Mouse (Mus musculus): ENCODE results near the gene Gm1673.

The Gm1673 gene

DNA sequence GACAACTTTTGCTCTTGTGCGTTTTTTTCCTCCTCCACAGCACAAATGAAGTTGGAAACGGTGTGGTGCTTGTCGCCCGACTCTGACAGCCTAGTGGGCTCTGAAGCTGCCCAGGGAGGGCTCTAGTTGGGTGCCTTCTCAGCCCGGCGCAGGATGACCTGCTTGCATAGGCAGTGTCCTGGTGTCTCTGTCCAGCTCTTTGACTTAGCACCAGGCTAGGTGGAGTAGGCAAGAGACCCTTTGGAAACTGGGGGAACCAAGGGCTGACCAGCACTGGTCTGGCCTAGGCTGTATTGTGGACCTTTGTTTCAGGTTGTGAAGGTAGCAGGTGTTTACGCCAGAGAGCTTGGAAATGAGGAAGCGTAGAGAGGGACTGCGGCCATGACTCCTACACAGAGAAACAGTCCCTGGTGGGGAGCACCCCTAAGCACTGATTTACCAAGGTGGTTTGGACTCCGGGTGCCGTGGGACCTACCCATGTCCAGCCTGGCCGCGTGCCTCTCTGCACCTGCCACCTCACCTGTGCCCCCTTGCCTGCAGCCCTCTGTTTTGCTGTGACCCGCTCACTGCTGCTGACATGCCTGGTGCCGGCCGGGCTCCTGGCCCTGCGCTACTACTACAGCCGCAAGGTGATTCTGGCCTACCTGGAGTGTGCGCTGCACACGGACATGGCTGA, 14.7 kb downstream of the Gm1673 start:
- DNase-seq = peak; percentile 56

GRCm38 (mm10) chr5:33998505-33998877, 15.3 kb downstream of the Gm1673 start:
- no peak for DNase-seq

- peak; percentile 50 for DNase-seq
These were observed 16.3 kb downstream of the Gm1673 start for GRCm38 (mm10) chr5:33999466-34000090.

DNA sequence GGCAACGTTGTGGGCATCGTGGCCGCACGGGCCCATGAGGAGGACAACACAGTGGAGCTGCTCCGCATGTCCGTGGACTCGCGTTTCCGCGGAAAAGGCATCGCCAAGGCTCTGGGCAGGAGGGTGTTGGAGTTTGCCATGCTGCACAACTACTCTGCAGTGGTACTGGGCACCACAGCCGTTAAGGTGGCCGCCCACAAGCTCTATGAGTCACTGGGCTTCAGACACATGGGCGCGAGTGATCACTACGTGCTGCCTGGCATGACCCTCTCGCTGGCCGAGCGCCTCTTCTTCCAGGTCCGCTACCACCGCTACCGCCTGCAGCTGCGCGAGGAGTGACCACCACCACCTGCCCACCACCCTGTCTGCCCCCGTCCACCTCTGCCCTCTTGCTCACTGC, 17.6 kb downstream of the Gm1673 start:
- DNase-seq = no peak

- no peak for DNase-seq
These were observed 18.2 kb downstream of the Gm1673 start for GRCm38 (mm10) chr5:34001401-34001800.

DNA sequence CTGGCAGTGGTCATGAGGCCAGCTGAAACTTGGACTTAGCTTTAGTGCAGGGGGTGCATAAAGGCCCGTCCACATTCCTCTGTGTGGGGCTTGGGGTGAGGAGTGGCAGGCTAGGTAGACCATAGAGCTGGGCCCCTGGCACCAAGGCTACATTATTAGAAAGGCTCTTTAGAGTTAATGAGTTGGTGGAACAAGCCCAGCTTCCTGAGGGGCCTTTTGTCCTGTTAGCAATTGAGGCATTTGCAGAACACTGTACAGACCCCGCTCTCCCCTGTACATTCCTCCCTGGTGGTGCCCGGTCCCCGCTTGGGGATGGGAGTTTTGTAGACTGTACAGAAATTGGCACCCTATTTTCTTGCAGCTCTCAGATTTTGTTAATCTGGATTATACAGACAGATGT, 19.4 kb downstream of the Gm1673 start:
- no peak for DNase-seq

DNA sequence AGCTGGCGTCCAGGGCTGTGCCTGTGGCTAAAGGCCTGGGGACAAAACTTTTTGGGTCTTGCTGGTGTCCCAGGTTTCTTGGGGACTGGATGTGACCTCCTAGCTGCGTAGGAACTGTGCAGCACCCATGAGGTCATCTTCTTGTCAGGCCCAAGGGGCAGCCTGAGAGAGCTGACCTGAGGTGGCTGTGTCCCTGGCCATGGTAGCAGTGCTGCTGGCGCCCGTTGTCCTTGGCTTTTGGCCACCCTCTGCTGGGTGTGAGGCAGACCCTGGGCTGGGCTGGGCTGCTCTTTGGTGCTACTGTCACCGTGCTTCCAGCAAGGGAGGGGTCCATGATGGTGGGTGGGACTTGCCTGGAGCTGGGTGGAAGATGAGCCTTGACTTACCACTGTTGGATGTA, 21.4 kb downstream of the Gm1673 start:
- no peak for DNase-seq

- no peak for DNase-seq
These were observed 23.6 kb downstream of the Gm1673 start for GRCm38 (mm10) chr5:34006832-34007231.

GRCm38 (mm10) chr5:34007392-34007941, 24.2 kb downstream of the Gm1673 start:
- DNase-seq = no peak

- DNase-seq = no peak
These were observed 31.4 kb downstream of the Gm1673 start for GRCm38 (mm10) chr5:34014652-34015051.

DNA sequence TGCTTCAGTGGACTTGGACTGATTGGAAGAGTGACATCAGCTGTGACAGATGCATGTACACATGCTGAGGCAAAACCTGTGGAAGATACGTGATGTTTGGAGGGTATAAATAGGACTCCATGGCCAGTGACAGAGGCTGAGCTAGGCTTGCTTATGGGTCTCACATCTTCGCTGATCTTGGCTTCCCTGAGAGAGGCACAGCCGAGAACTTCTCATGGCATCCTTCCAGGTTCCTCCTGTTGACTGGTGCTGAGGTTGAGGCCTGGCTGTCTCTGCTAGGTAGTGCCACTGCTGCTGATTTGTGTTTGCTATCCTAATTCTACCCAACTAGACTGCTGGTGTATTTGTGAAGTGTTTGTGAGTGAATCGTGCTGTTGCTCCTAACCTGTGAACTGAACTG, 35.7 kb downstream of the Gm1673 start:
- no peak for DNase-seq

DNA sequence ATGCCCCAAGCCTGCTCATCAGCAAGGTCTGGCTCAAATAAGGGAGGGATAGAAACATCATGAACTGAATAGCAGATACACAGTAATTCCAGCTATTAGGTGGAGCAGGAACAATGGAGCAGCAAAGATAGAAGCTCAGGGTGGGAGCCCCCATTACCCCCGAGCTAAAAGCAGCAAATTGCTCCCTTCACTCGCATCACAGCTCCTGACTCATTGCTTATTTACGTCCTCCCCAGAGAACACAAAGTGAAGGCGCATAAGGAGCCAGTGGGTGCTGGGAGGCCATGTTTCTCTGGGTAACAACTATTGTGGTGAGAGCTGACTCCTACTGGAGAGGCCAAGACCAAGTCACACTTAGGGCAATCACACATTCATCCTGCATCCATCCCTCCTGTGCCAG, 46.9 kb downstream of the Gm1673 start:
- DNase-seq = no peak

DNA sequence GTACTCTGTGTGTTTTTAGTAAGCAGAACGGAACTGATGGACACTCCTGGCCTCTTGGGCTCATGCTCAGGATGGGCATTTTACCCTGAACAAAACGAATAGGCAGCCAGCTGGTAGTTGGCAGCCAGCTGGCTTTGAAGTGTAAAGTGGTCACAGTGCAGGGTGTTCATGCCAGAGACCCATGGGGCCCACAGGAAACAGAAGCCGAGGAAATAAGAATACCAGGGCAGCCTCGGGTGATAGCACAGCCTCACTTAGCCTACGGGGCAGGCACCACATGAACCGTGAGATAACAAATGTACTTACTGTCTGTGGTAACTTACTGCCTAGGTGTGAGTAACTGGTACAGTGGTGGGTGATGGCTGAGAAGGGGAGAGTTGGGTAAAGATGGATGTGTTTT, 47.8 kb downstream of the Gm1673 start:
- no peak for DNase-seq

DNA sequence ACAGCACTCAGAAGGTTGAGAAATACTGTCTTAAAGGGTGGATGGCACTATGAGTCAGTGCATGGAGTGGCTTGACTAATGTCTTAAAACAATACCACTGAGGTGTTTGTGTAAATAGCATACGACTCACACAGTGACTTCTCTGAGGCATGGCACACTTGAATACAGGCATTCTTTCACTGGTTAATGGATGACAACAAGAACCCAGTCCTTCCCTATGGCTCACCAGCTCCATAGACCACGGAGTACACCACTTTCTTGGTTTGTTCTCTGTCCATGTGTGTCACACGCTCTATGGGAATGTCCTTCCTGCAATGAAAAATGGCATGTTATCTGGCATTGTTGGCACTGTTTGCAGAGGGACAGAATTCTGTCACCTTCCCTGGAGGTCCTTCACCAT, 49.3 kb downstream of the Gm1673 start:
- no peak for DNase-seq
